Mouse (Mus musculus) liver, postnatal 0 days (tissue): ENCODE results near the gene Il4i1.
A peak's percentile ranks its signal among the peaks of the same experiment; 100 is the strongest.

ENCODE experiments used
- CTCF ChIP-seq: sonication (generic); IDR thresholded peaks from 2 replicates; pipeline ENCODE4 v1.5.1; 2016; ENCODE audit warnings: antibody characterized with exemption, low read depth
- EP300 ChIP-seq: IDR thresholded peaks from 2 replicates; pipeline ENCODE4 v1.6.1; 2016; ENCODE audit warnings: antibody characterized with exemption, low read depth, mild to moderate bottlenecking

DNA sequence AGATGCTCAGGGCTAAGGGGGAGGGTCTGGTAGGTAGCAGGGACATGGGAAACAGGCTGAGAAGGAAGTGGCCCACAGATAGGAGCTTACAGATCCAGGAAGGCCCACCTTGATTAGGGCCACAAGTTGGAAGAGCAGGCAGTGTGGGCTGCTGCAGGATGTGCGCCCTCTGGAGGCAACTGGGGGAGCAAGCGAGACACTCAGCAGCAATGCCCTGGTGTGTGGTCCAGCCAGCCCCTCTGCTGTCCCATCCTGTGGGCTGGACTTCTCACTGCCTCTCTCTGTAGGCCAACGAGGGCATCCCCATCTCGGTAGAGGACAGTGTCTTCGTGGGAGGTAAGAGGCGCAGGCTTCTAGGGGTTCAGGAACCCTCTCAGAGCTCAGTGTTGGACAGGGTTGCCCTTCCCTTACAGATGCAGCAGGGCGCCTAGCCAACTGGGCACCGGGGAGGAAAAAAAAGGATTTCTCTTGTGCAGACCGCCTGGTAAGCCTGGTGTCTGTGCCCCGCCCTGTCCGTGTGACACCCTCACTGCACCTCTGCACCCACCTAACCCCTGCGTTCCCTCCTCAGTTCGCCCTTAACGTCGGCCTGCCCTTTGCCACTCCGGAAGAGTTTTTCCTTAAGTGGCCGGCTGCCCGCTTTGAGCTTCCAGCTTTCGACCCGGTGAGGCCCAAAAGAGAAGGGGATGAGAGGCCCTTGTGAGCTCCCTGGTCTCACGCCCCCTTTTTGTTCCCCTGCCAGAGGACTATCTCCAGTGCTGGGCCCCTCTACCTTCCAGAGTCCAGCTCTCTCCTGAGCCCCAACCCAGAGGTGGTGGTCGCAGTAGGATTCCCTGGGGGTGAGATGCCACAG lies 44.6 kb downstream of the Il4i1 start:
- peak; percentile 96 for TF ChIP-seq CTCF
- no peak for TF ChIP-seq EP300
